Mouse (Mus musculus): Measurements from ENCODE around the gene Tctex1d2. TPM values are rescaled to one million over a fixed set of nuclear protein-coding genes. Genes with fewer than 3 reads are reported as not detected.

Gene Tctex1d2
- polyA plus RNA-seq, 1 experiment: 2.4 TPM

GRCm38 (mm10) chr16:32462950-32463349 is 43.4 kb downstream of the Tctex1d2 start:
- DNase-seq (ENCODE audit: low read depth, low spot score): no peak
- WGBS: 46% methylated on average over 16 of the region's 16 CpGs

GRCm38 (mm10) chr16:32463426-32463825 is 43.9 kb downstream of the Tctex1d2 start:
- DNase-seq (ENCODE audit: low read depth, low spot score): peak; percentile 67
- WGBS: 36% methylated on average over 2 of the region's 2 CpGs

- DNase-seq (ENCODE audit: low read depth, low spot score): no peak
Measured at GRCm38 (mm10) chr16:32464908-32465307, 45.4 kb downstream of the Tctex1d2 start.

GRCm38 (mm10) chr16:32468488-32468887 is 49.0 kb downstream of the Tctex1d2 start:
- WGBS: 87% methylated on average over 3 of the region's 3 CpGs
- DNase-seq (ENCODE audit: low read depth, low spot score): no peak

More at GRCm38 (mm10) chr16:32464908-32465307, 45.4 kb downstream of the Tctex1d2 start:
- WGBS: 0% methylated on average over 1 of the region's 1 CpGs

GRCm38 (mm10) chr16:32469404-32470105 is 50.1 kb downstream of the Tctex1d2 start:
- 73% methylated on average over 5 of the region's 5 CpGs for WGBS
- DNase-seq (ENCODE audit: low read depth, low spot score): no peak

GRCm38 (mm10) chr16:32472276-32473015 is 52.9 kb downstream of the Tctex1d2 start:
- 81% methylated on average over 7 of the region's 7 CpGs for WGBS
- DNase-seq (ENCODE audit: low read depth, low spot score): no peak

GRCm38 (mm10) chr16:32477315-32477714 is 57.8 kb downstream of the Tctex1d2 start:
- WGBS: 88% methylated on average over 6 of the region's 6 CpGs
- DNase-seq (ENCODE audit: low read depth, low spot score): no peak

Other genes starting within 250 kb of the Tctex1d2 start
- not detected in 2 replicates for gene Bex6, start 239.9 kb upstream of the Tctex1d2 start, polyA plus RNA-seq (2012; rRNA removed)
- gene Fbxo45, start 172.5 kb upstream of the Tctex1d2 start, polyA plus RNA-seq (2012; rRNA removed): 3.0 and 3.6 TPM in 2 replicates
- gene Wdr53, start 172.5 kb upstream of the Tctex1d2 start, polyA plus RNA-seq (2012; rRNA removed): 3.7 and 3.9 TPM in 2 replicates
- not detected in 2 replicates for gene Smco1, start 148.2 kb upstream of the Tctex1d2 start, polyA plus RNA-seq (2012; rRNA removed)
- gene Rnf168, start 142.2 kb upstream of the Tctex1d2 start, polyA plus RNA-seq (2012; rRNA removed): 4.5 and 7.6 TPM in 2 replicates
- 2.1 and 10.0 TPM in 2 replicates for gene Ubxn7, start 87.4 kb upstream of the Tctex1d2 start, polyA plus RNA-seq (2012; rRNA removed)
- gene Tm4sf19, start 19.2 kb upstream of the Tctex1d2 start, polyA plus RNA-seq (2012; rRNA removed): 0.45 and 0.84 TPM in 2 replicates
- 24.5 and 73.7 TPM in 2 replicates for gene Pcyt1a, start 11.2 kb downstream of the Tctex1d2 start, polyA plus RNA-seq (2012; rRNA removed)
- 838 and 1,191 TPM in 2 replicates for gene Slc51a, start 68.2 kb downstream of the Tctex1d2 start, polyA plus RNA-seq (2012; rRNA removed)
- 1.9 and 3.1 TPM in 2 replicates for gene Zdhhc19, start 76.6 kb downstream of the Tctex1d2 start, polyA plus RNA-seq (2012; rRNA removed)
- gene Tfrc, start 189.2 kb downstream of the Tctex1d2 start, polyA plus RNA-seq (2012; rRNA removed): 21.1 and 22.8 TPM in 2 replicates
- 38.2 and 53.6 TPM in 2 replicates for gene Tnk2, start 224.2 kb downstream of the Tctex1d2 start, polyA plus RNA-seq (2012; rRNA removed)